In the genomic region with DNA sequence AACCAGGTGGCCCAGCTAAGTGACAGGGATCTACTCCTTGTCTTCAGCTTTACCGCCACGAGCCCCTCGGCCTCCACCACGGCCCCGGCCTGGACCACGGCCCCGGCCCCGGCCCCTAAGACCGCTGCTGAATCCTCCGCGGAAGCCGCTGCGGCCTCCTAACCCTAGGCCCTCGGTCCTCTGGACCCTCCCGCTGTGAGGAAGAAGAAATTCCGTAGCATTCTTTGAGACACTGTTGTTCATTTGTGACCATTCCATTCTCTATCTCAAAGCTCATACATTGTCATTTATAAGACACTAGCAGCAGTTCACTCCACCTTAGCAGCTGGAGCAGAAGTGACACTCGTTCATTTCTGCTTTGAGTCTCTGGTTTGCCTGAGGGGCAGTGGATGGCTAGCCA, we compare ENCODE assay signal across 27 mouse cellular contexts.
"Had no signal": no experiment of that assay in that cellular context is flagged by ENCODE, and none has a peak within 500 bp of the region (broad histone marks: within the 10 kb centered on the region; RNA-seq: fewer than 3 reads in every experiment).

No protein-coding gene starts in this region.

- H3K36me3 ChIP-seq: heart, embryonic 10.5 days; intestine, embryonic 15.5 days; limb, embryonic 10.5 days; liver, embryonic 13.5 days had no signal

- ATAC-seq: hindbrain, embryonic 16.5 days; inflammation-experienced regulatory T-cells, adult 6 months; intestine, embryonic 15.5 days; intestine, postnatal 0 days had no signal

- DNase-seq: gastrocnemius, adult 2 months; gastrocnemius, postnatal 10 days; gastrocnemius, postnatal 25 days; heart, adult 2 months; heart, postnatal 10 days; heart, postnatal 4 days; kidney, adult 18-20 months; kidney, adult 8-10 months; kidney, postnatal 10 days; kidney, postnatal 25 days; kidney, postnatal 4 days; liver; liver, embryonic 13.5 days had no signal

- H3K9ac ChIP-seq: heart, embryonic 12.5 days; hindbrain, embryonic 12.5 days; hindbrain, embryonic 14.5 days; intestine, embryonic 15.5 days; limb, embryonic 12.5 days; liver, embryonic 13.5 days had no signal

- H3K9me3 ChIP-seq: heart, embryonic 10.5 days; heart, embryonic 12.5 days; hindbrain, embryonic 12.5 days; intestine, embryonic 15.5 days; limb, embryonic 10.5 days; limb, embryonic 12.5 days; liver, embryonic 13.5 days had no signal

- H3K4me3 ChIP-seq: gastrocnemius, adult 2 months; heart, adult 2 months; heart, embryonic 10.5 days; heart, embryonic 12.5 days; hindbrain, embryonic 10.5 days; hindbrain, embryonic 12.5 days; intestine, embryonic 15.5 days; layer of hippocampus, adult 2 months; left cerebral cortex, adult 2 months; limb, embryonic 10.5 days; limb, embryonic 12.5 days; liver, embryonic 13.5 days had no signal

- H3K27ac ChIP-seq: gastrocnemius, adult 2 months; heart, adult 2 months; heart, embryonic 10.5 days; hindbrain, embryonic 10.5 days; hindbrain, embryonic 12.5 days; hindbrain, embryonic 14.5 days; intestine, embryonic 15.5 days; layer of hippocampus, adult 2 months; left cerebral cortex, adult 2 months; limb, embryonic 10.5 days; limb, embryonic 12.5 days; liver, embryonic 13.5 days had no signal

- H3K4me1 ChIP-seq: heart, embryonic 10.5 days; heart, embryonic 12.5 days; hindbrain, embryonic 12.5 days; intestine, embryonic 15.5 days; liver, embryonic 13.5 days had no signal

- H3K27me3 ChIP-seq: heart, embryonic 12.5 days; hindbrain, embryonic 12.5 days; intestine, embryonic 15.5 days; limb, embryonic 12.5 days; liver, embryonic 13.5 days had no signal

- H3K4me2 ChIP-seq: heart, embryonic 12.5 days; hindbrain, embryonic 12.5 days; hindbrain, embryonic 14.5 days; intestine, embryonic 15.5 days; limb, embryonic 12.5 days; liver, embryonic 11.5 days; liver, embryonic 13.5 days had no signal
